Mouse (Mus musculus): Measurements from ENCODE around the gene Tbx3.

Tbx3 gene

GRCm38 (mm10) chr5:119709826-119710559, 39.5 kb downstream of the Tbx3 start:
- DNase-seq: no peak

DNA sequence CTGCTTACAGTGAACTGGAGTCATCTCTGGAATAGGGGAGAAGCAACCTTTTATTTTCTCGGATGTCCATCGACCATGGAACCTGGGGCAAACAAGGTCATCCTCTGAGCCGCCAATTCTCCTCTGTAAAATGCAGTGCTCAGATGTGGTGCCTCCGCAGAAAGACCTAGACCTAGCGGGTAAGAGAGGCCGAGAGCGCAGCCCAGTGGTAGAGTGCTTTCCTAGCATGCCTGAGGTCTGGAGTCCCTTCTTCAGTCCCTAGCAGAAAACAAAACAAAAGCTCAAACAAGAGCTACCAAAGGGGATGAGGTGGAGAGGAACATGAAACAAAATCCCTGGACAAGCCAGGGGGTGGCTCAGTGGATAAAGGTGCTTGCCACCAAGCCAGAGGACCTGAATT, 40.3 kb downstream of the Tbx3 start:
- peak; percentile 50 for DNase-seq

GRCm38 (mm10) chr5:119711626-119712025, 41.2 kb downstream of the Tbx3 start:
- no peak for DNase-seq

DNA sequence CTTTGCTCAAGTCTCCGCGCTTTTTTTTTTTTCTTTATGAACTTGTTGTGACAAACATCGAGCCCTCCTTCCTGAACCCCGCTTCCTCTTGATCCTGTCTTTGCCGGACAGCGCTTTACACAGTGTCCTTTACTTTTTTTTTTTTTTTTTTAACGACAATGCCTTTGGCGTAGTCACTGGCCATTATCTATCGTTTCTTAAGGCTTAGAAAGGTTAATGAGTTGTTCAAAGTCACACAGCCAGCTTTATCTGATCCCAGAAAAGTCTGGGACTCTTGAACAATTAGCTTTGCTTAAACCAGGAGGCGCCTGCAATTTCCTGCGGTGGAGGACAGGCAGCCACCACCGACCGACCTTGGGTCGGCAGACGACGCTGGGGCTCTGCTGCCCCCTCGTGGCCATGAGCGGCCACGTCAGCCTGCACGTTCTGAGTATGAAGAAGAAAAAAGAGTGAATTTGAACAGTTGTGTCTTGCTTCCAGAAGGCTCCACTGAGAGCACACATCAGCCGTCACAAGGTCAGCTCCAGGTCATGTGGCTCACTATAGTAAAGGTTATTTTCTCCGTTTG, 42.3 kb downstream of the Tbx3 start:
- peak; percentile 82 for DNase-seq

DNA sequence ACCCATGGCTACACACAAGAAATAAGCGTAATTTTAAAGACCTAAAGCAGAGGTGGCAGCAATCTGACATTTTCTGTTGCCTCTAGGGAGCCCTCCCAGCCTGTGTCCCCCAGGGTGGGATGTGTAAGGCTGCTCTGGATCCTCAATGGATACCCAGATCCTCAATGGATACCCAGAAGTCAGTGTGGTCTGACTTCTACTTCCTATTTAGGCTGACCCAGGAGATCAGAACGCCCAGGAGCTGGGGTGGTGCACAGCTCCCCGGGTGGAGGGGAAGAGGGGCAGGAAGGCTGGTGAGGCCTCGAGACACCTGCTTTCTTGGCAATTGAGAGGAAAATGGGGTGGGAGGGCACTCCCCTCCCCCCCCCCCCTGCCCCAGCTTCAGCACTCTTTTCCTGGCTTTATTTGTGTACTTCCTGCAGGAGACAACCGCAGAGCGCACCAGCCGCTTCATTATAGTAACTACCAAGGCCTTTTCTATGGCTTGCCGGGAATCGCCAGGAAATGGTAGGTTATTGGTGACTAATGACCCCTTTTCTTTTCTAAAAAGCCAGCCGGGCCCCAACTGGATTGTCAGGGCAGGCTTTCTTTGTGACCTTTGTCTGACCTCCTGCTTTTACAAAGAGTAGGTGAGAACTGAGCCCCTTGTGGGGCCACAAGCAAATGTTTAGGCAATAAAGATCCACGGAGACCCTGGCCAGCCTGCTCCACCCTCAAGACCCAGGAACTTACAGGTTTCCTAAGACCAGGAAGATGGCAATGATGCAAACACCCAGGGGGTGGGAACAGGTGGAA, 50.2 kb downstream of the Tbx3 start:
- no peak for DNase-seq

- DNase-seq: no peak
Observed at GRCm38 (mm10) chr5:119732978-119733377, 62.5 kb downstream of the Tbx3 start.

All from retina, postnatal 1 day (tissue).